Mouse (Mus musculus): ENCODE results near the gene 2810021J22Rik.
A peak's percentile ranks its signal among the peaks of the same experiment; 100 is the strongest.
"Not testable (repeated sequence)": the region's sequence is repeated elsewhere in the genome, so short reads cannot be mapped to it uniquely, and the experiment has no call there.

2810021J22Rik gene

DNA sequence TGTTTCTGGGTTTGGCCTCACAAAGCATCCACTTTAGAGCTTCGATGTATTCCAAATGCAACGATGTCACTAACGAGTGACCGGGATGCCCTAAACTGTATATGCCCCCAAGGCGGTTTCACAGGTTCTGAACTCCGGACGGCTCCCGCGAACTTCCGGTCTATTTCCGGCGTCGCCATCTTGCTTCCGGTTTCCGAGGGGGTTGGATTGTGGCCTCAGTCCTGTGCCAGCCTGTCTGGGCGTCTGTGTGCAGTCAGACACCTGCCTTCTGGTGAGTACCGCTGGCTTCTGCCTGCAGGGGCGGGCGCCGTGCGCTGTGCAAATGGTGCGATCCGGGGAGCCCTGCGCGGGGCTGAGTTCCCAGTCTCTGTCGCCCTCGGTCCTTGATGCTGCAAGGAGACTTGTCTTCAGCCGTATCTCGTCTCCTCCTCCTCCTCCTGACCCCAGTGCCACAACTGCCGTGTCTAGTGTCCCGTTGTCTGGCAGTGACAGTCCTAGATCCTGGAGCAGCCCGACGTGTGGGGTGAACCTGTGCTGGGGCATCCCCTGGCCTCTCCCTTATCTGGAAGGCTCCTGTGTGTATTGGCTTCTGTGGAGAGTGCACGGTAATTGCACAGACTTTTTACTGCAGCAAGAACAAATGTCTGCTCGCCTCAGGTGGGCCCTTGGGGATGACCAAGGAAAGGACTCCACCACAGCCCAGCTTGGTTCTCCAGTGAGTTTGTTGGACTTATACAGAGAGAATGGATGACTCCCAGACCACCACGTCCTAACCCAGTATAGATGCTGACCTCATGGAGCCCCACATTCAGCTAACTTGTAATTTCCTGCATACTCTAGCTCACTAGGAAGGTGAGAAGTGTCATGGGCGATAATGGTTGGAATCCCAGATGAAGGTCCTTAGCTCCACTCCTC, at the start of gene 2810021J22Rik:
2810021J22Rik (plus strand) TSS at position 178 of the 915 bp plus-strand sequence.
- DNase-seq (ENCODE audit: low spot score), result peak; percentile 69

DNA sequence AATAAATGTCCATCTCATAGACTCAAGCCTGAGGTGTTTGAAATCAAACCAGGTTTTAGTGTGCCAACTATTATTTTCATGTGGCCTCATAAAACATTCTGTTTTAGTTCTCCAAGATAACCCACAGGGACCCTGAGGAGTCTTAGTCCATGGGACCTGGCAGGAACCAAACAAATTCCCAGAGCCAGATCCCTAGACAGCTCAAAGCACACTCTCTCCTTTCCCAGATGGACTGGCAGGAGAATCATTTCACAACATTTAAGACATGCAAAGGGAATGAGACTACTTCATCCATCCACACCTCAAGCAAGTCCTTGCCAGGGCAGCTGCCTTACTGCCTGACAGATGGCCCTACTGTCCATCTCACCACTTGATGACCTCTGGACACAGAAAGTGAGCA, 38.1 kb upstream of the 2810021J22Rik start, which contains the start of gene Olfr312:
Olfr312 (plus strand) TSS at position 301 of the 400 bp plus-strand sequence.
- not testable (repeated sequence) for DNase-seq (ENCODE audit: low spot score)

DNA sequence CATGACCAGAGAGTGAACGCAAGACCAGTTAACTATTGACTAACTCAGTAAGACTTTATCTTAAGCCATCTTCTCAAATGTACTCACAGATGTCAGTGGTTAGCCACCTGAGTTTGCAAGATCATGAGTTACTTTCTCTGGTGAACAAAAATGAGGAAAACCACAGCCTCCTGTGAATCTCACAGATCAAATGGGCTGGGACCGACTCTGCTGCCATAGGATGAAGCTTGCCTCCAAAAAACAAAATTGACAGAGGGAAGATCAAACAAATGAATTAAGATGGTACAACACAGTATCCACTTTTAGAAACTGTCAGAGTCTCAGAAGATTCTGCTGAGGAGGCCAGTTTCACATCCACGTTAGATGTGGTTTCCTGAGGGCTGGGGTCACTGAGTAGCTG, 37.3 kb upstream of the 2810021J22Rik start:
- DNase-seq (ENCODE audit: low spot score), result no peak

DNA sequence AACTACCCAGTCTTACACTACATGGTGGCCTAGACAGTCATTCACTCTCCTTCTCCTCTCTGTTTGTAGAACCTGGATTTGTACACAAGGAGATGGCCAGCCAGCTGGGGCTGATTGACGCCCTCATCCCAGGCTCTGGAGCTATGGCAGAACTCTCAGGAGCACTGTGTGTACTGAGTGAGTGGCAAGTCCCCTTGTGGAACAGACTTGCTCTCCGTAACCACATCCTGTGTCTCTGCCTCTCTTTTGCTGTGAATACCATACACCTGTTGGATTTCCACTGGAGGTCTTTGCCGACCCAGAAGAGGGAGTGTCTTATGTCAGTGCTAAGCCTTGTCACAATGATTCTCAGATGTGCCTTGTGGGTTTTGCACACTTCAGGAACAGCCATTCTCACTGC, 34.5 kb upstream of the 2810021J22Rik start:
- not testable (repeated sequence) for DNase-seq (ENCODE audit: low spot score)

DNA sequence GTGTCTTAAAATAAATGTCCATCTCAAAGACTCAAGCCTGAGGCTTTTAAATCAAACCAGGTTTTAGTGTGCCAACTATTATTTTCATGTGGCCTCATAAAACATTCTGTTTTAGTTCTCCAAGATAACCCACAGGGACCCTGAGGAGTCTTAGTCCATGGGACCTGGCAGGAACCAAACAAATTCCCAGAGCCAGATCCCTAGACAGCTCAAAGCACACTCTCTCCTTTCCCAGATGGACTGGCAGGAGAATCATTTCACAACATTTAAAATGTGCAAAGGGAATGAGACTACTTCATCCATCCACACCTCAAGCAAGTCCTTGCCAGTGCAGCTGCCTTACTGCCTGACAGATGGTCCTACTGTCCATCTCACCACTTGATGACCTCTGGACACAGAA, 28.1 kb upstream of the 2810021J22Rik start, which contains the start of gene Olfr311:
Olfr311 (plus strand) TSS at position 301 of the 400 bp plus-strand sequence.
- DNase-seq (ENCODE audit: low spot score), result not testable (repeated sequence)

DNA sequence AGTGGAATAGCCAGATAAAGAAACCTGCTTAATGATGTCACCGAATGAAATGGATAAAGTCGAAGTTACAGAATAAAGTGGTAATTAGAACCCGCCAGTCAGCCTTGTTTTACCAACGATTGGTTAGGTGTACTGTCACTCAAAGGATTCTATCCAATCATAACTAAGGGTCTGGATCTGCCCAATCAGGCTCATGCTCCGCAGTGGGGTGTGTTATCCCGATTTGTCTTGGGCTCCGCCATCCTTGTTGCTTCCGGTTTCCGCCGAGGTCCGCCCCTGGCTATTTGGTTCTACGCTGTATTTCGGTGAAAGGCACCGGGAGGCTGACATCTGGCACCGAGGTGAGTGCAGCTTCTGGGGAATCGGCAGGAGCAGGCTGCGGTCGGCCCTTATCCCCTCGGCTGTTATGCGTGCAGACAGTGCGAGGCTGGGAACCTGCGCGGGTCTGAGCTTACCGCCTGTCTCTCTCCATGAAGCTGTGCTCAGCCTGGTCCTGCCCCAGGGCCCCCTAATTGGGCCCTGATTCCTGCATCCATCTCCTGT, 20.0 kb upstream of the 2810021J22Rik start, which contains the start of gene Gm12258:
Gm12258 (plus strand) TSS at position 240 of the 543 bp plus-strand sequence.
- DNase-seq (ENCODE audit: low spot score), result peak; percentile 86

DNA sequence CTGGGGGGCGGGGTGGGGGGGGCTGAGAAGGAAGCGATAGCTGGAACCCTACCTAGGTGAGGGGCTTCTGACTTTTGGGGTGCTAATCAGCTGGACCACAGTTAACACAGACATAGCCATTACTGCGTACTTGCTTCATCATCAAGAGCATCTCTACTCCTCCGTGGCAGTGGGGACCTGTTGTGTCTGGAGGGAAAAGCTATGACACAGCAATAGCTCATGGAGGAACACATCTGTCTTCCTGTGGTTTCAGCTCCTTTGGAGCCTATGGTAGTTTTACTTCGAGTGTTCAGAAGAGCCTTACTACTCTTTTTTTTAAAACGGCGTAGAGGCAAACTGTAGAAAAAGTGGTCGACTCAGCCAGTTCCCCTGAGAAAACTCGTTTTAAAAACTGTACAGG, 19.4 kb upstream of the 2810021J22Rik start:
- DNase-seq (ENCODE audit: low spot score), result no peak

DNA sequence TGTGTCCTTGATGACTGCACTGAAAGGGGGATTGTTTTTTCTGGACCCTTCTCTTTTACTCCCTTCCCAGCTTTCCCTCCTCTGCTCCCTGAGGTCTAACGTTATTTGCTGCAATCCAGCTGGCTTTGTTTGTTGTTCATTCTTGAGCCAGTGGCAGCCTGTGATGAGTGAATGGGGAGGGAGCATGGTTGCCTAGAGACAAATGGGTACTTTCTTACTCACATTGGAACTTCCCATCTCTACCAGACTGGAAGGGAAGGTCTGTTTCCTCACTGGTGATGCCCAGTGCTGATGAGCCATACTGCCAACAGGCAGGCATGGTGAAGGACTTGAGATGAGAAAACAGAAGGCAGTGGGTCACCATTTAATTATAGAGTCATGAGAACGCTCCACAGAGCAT, 17.3 kb upstream of the 2810021J22Rik start:
- no peak for DNase-seq (ENCODE audit: low spot score)

DNA sequence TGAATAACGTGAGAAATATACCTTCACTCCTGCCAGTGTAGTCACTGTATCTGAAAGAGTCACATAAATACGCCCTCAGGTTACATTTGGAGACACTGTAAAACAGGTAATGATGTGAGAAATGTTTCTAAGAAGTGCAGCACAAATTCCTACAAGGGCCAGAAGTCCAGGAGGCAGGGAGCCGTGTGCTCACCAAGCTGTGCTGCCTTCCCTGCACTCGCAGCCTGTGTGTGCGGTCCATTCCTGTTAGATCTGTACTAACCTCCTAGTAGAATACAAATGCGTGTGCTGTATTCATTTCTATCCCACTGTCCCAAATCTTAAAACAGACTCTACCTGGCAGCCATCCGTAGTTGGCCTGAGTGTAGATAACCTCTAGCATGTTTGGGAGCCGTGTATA, 6.3 kb upstream of the 2810021J22Rik start:
- no peak for DNase-seq (ENCODE audit: low spot score)

DNA sequence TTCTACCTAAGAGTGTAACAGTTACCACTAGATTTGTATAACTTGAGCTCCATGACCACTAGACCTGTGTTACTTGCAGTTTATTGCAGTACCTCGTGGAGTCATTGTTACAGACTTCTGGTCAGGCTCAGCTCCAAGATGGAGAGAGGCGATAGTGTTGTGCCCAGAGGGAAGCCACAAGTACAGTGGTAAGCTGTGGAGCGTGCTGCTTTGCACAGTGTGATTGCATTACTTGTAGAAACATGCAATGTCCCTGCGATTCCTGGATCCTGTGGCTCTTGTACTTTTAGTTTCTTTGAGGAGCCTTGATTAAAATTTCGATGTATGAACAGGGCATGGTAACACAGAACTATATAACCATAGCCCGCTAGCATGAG, 926 bp downstream of the 2810021J22Rik start:
- no peak for DNase-seq (ENCODE audit: low spot score)

DNA sequence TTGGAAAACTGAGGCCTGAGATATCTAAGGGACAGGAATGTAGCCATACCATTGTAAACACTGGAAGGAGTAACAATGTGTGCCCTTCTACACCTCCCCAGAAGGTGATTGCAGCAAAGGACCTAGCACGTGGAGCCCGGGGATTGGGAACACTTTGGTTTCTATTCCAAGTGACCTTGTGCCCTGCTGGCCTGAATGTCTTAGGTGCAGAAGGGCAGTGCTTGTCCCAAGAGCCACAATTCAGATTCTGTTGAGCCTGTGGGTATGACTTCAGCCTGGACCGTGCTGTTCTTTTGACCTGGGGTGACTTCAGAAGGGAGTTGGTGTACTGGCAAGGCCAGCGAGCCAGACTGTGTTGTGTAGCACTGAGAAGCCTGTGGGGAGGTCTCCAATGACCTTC, 3.9 kb downstream of the 2810021J22Rik start:
- no peak for DNase-seq (ENCODE audit: low spot score)

DNA sequence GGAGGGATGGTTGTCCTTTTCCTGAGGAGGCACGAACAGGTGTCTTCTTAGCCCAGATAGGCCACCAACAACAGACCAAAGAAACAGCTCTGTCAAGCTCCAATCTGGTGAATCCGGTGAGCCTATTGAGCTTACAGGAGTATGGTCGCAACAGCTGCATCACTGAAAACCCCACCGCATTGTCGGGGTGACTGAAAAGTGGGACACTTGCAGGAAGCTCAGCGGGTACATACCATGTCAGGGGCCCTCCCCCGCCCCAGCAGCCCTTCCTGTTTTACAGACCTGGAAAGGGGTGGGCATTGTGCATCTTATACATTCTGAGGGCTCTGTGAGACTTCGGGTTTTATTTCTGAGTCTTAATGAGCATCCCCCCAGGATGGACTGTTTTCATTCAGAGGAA, 16.7 kb downstream of the 2810021J22Rik start:
- no peak for DNase-seq (ENCODE audit: low spot score)

DNA sequence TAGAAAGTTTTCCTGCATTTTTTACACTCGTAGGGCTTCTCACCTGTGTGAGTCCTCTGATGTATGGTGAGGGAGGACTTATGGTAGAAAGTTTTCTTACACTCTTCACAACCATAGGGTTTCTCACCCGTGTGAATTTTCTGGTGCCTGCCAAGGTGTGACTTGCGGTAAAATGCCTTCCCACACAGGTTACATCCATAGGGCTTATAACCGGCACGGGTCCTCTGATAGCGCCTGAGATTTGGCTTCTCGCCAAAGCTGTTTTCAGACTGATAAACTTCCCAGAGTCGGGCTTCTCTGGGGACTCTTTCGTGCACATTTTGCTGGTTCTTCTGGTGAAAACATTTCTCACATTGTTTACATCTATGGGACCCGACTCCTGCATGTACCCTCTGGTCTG, 23.5 kb downstream of the 2810021J22Rik start:
- DNase-seq (ENCODE audit: low spot score), result no peak

DNA sequence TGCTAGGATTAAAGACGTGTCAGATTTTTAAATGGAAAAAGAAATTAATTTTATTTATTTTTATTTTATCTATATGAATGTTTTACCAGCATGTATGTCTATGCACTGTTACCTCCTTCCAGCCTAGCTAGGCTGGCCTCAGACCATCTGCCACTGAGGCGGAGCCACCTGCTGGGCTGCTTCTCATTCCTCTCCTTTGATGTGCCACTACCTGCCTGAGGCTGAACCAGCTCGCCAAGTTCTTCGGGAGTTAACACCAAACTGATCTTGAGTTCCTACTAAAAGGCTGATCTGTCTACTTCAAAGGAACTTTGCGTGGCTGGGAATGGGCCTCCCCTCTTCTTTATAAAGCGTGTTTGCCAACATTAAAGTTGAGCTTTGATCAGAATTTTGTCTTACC, 27.4 kb downstream of the 2810021J22Rik start:
- no peak for DNase-seq (ENCODE audit: low spot score)

DNA sequence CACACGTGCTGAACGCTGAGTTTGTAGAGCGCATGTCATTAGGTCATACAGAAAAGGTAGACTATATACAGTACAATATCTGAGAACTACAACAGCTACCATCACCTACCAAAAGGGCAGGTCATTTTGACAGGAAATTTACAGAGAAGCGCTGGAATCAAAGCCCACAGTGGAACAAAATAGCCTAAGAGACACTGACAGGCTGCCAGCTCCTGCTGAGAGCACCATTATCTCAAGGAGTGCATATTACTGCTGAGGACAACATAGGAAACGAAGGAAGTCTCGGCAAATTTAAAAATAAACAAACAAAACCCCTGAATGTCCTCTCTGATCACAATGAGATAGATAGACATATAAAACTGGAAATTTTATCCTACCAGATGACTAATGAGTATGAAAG, 30.5 kb downstream of the 2810021J22Rik start:
- no peak for DNase-seq (ENCODE audit: low spot score)

DNA sequence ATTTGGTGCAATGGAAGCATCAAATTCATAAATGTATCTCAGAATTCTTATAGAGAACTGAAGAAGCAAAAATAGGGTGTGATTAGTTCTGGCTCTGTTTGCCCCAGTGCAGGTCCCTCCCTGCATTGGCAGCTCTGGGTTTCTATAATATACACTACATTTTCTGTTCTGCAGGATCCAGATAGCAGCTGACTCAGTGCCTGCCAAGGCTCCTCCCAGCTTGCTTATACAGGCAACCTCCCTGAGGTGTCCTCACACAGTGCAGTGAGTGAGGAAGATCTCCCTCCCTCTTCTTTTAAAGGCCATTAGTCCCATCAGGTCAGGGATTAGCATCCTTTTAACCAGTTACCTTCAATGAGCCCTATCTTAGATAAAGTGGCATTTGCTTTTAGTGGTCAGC, 34.1 kb downstream of the 2810021J22Rik start:
- no peak for DNase-seq (ENCODE audit: low spot score)

DNA sequence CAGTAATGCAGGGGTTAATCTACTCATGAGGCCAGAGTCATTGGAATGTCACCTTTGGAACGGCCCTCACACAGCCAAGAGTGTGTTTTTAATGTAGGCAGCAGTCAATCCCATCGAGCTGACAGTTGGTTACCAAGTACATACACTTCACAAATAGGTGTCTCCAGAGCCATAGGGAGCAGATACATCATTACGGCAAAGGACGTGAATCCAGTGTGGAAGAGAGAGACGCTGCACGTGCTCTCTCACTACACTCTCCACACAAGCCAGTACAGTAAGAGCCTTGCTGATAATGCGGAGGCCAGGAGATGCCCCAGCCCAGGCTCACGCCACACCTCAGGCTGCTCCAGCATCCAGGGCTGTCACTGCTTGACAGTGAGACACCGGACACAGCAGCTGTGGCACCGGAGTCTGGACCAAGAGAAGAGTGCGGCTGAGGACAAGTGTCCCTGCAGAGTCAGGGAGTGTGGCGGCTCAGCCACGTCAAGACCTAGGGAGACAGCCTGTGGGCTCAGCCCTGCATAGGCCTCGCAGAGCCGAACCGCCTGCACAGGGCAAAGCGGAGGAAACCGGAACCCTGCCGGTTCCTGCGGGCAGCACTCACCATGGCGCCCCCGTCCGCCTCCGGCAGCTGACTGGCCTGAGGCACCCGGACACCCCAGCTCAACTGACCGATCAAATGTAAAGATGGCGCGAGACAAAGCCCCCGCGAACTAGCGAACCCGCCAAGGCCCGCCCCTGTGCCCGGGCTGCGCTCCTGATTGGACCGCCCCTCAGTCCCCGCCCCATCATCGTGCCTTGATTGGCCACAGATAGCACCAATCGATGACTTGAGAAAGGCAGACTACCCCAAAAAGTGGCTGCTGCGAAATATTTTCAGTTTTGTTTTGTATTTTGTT, 36.7 kb downstream of the 2810021J22Rik start, which contains the start of gene Zfp39:
Zfp39 (minus strand) TSS at position 715 of the 899 bp plus-strand sequence.
- DNase-seq (ENCODE audit: low spot score), result peak; percentile 96

DNA sequence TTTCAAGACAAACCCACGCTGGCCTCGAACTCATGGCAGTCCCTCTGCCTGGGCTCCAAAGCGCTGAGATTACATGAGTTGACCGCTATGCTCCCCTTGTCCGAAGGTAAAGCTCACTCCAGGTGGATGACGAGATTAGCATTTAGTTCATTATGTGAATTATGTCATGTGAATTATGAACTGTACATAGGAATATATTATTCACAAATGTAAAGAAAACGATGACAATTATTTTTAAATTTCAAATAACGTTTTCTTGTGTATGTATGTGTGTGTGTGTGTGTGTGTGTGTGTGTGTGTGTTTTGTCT, 37.3 kb downstream of the 2810021J22Rik start:
- no peak for DNase-seq (ENCODE audit: low spot score)

DNA sequence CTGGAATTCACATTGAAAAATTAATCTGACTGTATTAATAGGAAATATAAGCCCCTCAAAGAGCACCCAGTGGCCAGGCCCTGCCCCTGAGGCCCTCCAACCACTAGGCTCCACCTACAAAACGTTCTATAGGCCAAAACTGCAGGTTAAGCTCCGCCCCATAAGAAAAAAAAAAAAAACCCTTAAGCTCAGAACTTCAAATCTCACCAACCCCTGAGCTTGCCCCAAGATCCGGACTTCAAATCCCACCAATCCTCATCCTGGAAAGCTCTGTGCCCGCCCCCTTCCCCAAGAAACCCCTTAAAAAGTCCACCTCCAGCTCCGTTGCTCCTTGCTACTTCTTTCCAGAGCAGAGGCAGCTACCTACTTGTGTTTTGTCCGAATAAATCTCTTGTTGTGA, 37.8 kb downstream of the 2810021J22Rik start:
- DNase-seq (ENCODE audit: low spot score), result no peak

DNA sequence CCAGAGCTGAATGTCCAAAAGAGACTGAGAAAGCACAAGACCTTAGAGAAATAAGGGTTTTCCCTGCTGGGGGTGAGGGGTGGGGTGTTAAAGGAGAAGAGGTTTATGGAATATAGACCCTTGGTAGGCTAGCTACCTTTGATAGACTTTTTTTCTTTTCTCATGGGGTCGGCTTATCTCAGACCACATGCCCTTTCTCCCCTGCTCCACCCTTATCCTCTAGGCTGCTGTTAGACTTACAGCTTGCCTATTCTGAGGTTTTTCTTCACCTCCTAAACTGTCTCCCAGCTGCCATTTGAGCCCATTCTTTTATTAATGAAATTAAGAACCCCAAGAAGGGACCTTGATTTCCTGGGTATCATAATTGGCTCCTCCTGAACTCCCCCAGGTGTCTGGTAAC, 46.8 kb downstream of the 2810021J22Rik start:
- no peak for DNase-seq (ENCODE audit: low spot score)

DNA sequence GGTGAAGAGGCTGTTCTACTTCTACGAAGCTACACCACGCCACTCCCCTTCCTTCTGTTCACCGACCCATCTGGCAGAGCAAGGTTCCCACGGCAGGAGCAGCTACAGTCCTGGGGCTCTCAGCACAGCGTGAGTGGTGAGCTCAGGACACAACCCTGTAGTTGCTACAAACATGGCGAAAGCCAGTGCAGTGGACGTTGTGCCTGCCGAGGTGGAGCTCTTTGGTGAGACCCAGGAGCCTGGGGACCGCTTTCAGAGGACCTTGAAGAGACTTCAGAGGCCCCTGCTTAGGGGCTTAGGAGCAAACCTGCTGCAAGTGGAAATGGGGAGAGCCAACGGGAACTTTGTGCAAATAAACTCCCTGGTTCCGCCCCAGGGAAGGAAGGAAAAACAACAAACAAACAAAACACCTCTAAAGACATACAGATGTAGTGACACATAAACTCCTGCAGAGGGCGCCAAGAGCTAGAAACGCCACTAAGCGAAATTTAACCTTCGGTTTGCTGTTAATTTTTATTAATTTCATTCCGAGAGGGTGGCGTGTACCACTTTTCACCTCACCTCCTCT, 47.5 kb downstream of the 2810021J22Rik start:
- DNase-seq (ENCODE audit: low spot score), result no peak

Data from ovary, postnatal 14 days (tissue).